Mouse (Mus musculus): ENCODE measurements around the gene Lgals2.
A peak's percentile ranks its signal among the peaks of the same experiment; 100 is the strongest.

Lgals2 gene

DNA sequence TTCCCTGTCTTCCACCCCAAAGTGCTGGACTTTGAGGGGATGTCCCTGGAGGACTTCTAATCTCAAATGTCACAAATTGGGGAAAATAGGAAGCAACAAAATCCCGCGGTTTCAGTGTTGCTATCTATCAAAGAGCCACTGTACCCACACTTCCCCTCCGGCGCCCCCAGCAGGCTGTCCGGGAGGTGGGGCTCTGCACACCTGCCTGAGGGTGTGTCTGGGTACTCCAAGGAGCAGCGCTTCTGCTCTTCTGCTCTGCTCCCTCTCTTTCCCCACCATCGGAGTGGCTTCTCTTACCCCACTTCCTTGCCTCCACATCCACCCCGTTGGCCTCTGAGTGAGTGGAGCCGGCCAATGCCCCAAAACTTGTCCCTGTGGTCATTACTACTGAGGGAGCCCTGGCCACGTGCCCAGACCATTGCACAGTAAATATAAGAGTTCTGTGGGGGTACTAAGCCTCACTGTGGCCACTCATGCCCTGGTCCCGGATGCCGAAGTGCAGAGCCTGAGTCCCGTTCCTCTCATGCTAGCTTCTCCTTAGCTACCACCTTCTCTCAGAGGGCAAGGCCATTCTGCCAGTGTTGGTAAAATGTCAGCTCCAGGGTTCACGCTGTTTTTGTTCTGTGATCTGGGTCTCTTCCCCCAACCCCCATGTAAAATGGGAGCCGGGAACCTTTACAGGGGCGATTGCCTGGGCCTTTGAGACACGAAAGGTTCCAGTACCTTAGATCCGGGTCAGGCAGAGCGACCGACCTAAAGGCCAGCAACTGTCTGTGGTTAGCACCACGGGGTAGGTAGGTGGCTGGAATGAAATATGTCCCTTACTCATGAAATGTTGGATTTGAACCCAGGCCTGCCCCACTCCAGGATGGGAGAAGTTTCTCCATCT lies 11.5 kb downstream of the Lgals2 start:
- no peak for DNase-seq (ENCODE audit: low spot score in 2 of 2)

DNA sequence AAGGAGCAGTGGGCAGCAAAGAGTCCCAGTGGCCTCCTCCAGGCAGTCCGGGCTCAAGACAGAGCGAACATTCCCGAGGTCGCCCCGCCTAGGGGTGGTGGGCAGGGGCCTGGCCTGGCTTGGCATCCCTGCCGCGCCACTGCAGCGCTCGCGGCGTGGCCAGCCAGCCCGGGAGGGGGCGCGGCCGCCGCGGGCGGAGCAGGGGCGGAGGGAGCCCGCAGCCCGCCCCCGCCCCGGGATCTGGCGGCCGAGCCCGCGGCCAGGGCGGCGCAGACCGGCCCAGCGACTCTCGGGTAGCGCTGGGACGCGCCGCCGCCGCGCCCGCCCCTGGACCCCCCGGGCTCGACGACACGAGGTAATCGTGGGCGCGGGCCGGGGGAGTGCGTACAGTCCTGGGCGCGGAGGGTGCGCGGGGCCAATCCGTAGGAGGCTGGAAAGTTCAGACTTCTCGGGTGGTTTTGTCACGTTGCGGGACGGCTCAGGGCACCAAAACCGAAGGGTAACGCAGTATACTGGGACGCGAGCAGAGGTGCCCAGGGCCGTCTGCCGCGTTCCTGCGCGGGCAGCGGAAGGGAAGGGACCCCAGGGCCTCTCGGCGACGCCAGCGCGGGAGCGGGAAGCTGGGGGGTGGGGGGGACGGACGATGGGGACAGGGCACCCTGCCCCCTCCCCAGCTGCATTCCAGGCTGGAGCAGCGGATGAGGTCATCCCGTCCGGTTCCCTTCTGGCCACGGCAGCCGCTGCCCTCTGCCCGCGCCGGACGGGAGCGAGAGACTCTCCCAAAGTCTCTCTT lies 12.8 kb downstream of the Lgals2 start, which contains the start of gene Cdc42ep1:
Gene Cdc42ep1, plus strand, starts transcription at position 254 of the 793 bp plus-strand sequence.
- DNase-seq (ENCODE audit: low spot score in 2 of 2) = peak in 1 of 2 experiments; percentile 68

DNA sequence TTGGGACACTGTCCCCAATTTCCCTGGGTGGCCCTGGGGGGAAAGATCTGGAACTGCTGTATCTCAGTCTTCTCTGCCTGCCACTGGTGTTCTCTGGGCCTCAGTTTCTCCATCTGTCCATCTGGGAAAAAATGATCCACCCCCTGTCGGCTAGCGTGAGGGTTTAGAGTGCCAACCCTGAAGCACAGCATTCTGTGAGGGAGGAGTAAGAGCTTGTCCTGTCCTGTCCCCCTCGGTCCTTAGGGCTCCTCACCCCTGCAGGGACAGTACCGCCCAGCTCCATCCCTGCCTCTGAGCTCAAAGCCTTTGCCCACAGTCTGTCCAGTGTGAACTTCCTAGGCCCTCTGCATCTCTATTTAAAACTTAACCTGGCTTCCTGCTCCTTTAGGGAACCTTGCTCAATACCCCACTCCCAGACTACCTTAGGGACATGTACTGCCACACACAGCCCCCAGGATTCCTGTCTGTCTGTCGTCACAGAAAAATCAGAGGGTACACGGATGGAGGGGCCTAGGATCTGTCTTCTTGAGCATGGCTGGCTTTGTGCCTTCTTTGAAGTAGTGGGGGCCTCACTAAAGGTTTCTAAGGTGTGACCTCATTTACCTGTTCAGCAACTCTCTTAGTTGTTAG lies 14.1 kb downstream of the Lgals2 start:
- no peak for DNase-seq (ENCODE audit: low spot score in 2 of 2)

DNA sequence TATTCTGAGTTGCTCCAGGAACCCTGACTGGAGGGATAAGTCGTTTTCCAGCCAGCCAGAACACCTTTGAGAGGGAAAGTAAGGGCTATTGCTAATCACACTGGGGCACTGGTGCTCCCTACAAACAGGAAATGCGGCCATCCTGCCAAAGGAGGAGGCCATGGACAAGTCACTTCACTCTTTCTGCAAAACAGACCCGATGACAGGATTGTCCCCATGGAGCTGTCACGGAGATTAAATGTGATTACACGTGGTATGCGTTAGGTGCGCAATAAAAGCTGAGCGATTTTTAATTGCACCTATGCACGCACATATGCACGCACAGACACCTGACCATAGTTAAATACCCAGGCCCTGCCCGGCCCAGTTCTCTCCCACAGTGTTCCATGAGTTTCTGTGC lies 14.6 kb downstream of the Lgals2 start:
- DNase-seq (ENCODE audit: low spot score in 2 of 2) = no peak

DNA sequence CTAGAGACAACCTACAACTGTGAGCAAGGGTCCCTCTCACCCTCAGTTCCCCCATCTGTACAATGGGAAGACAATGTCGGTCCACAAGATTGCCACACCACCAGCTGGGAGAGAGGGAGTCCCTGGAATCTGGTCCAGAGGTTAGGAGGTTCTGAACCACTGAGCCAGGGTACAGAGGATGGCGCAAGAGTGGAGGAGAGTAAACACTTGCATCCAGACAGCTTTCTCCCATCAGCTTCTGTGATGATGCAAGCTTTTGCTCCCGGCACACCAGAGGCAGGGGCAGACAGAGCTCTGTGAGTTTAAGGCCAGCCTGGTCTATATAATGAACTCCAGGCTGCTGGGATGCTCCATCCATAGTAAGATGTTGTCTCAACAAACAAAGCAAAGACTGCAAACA lies 15.1 kb downstream of the Lgals2 start:
- no peak for DNase-seq (ENCODE audit: low spot score in 2 of 2)

DNA sequence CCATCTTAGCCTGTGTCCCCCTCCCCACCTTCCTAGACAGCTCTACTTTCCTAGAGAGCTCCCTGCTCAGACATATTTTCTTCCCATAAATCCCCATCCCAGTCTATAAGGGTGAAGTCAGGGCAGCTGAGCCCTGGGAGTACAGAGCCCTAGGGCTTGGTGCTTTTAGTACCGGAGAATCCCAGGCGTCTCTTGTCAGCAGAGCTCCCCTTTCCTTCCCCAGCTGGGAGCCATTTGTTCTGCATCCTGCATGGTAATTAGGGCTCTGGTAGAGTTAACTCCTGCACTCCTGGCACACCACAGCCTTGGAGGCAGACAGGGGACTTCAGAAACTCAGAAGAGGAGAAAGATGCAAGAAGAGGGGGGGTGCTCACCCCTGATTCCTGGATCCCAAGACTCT lies 15.6 kb downstream of the Lgals2 start:
- DNase-seq (ENCODE audit: low spot score in 2 of 2) = no peak

DNA sequence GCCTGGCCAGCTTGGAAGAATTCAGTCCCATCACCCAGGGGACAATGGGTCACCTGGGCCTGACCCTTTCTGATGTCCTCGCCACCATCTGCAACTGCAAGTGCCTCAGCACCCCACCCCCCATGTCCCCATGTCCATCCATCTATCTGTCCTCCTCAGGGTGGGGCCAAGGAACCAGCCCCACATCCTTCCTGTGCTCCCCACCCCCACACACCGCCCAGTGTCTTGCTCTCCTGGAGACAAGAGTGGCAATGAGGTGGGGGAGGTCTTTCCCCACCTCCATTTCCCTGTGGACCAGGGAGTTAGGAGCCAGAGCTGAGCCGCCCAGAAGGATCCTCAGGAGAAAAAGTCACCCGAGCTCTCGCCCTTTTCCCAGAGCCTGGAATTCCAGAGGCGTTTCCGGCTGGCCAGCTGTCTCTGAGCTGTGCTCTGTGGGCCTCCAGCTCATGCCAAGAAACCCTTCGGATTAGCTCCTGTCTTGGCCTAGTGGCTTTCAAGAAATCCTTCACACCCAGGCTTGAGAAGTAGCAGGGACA lies 19.2 kb downstream of the Lgals2 start:
- DNase-seq (ENCODE audit: low spot score in 2 of 2) = no peak

DNA sequence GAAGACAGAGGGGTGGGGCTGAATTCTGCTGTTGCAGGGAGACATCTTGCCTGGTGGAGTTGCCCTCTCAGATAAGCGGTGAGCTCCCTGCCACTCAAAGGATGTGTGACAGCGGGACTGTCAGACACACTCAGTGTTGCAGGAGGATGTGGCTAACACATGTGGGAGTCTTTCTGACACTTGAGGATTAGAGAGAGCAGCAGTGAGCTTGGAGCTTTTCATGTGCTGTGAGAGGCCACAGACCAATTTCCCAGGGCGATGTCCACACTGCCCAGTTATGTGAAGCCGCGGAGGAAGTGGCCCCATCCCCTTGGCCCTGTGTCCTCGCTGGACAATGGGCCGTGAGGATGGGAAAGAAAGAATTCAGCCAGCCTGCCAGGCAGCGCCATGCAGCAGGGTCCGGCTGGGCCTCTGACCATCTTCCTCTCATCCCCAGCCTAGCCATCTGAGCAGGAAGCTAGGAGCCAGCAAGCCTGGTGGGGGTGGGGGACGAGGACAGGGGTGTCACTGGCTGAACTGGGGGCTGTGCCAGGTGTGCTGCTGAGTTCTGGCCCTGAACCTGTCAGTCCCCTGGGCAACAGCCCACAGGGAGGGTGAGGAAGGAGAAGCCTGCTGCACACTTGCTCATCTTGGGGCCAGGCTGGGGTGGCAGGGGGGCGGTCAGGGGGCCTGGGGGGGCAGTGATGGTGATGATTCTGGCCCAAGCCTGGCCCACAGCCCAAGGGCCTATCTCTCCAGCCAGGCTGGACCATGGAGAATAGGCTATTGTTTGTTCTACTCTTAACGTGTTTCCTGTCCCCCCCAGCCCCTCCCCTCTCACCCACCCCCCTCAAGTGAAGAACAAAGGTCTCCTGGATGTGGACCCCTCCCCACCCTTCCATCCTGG lies 19.9 kb downstream of the Lgals2 start:
- no peak for DNase-seq (ENCODE audit: low spot score in 2 of 2)

DNA sequence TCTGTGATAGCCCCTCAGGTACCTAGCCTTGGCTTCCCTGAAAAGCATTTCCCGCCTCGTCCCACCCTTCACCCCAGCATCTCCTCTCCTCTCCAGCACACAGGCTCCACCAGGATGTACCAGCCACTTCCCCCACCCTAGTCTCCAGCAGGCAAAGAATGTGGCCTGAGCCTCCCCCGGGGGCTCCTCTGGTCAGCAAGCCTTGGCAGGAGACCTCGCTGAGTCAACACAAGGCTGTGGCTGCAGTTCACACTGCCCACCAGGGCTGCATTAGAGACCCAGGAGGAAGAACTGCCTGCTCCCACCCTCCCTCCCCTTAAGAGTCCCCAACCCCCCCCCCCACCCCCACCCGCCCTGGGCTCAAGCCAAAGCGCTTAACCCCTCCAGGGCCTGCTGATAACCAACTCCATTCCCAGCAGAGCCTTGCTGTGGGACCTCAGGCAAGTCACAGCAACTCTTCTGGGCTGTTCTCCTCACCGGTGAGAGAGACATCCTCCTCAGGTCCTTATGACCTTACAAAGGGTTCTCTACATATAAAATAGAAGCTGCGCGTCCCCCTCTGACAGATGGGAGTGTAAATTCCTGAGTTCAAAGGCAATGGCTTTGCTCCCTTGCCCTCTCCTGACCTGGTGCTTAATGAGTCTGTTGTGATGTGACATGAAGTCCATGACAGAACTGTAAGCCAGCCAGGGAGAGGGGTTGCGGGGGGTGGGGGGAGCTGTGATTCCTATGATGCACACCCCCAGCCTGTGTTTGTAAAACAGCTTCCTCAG lies 20.9 kb downstream of the Lgals2 start:
- no peak for DNase-seq (ENCODE audit: low spot score in 2 of 2)

DNA sequence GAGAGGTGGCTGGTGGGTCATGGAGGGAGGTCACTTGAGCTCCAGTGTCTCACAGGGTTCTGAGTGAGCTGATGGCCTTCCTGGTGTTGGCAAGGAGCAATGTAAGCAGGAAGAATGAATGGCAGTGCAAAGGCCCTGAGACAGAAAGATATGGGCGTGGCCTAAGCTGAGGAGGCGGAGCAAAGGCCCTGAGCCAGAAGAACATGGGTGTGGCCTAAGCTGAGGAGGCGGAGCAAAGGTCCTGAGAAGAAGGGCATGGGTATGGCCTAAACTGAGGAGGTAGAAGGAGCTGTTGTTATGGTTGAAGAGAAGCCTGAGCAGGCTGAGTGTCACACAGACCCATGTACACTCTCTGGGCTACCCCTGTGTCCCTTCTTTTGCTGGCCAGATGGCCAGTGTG lies 21.7 kb downstream of the Lgals2 start:
- DNase-seq (ENCODE audit: low spot score in 2 of 2) = no peak

DNA sequence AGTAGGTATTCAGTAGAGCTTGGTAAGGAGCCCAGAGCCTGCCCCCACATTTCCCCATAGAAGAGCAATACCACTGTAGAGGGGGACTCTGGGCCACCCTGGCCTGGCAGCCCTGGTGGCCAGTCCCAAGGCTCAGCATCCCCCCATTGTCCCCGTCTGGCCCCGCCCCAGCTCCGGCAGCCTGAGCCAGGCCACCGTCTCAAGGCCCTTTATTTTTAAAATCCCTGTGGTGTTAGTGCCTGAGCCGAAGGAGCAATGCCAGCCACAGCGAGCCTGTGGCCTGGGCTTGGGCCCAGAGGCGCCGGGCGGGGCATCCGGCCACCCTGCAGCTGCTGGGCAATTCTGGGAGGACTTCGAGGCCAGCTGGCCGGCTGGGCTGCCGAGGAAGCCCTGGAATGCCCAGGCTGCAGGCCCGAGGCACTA lies 22.6 kb downstream of the Lgals2 start:
- DNase-seq (ENCODE audit: low spot score in 2 of 2) = peak in 1 of 2 experiments; percentile 76

DNA sequence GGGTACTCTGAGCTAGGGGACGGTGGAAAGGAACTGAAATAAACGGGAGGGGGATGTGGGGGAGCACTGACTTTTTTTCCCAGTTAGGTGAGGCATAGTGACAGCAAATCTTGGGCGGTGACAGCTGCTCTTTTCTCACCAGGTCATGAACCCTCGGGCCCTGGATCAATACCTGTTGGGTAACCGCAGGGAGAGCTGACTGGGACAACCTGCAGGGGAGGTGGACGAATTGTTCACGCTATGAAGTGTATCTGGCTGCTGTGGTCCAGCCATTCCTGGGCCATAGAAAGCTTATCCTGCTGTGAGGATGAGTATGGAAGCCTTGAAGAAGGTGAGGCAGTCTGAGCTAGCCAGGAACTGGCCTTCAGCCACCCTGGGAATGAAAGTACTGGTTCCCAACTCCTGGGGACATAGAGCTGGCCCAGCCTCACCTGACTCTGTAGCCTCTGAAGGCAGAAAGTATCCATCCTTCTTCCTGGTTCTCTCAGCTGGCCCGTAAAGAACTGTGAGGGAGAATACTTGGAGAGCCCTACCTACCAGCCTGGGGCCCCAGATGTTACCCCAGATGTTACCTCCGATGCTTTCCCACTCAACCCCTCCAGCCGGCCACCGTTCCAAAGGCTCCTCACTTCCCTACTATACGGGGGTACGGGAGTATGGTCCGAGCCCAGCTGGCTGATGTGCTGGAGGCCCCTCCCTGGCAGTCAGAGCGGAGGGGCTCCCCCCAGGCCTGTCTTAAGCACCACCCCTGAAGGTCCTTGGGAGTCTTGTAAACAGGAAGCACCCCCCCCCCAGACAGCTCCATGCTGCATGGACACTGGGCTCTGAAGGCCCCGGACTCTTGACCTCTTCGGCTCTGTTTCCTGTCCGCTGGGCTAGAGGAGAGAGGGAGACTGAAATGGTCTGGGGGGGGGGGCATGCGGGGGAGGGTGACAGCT lies 23.3 kb downstream of the Lgals2 start:
- DNase-seq (ENCODE audit: low spot score in 2 of 2) = no peak

DNA sequence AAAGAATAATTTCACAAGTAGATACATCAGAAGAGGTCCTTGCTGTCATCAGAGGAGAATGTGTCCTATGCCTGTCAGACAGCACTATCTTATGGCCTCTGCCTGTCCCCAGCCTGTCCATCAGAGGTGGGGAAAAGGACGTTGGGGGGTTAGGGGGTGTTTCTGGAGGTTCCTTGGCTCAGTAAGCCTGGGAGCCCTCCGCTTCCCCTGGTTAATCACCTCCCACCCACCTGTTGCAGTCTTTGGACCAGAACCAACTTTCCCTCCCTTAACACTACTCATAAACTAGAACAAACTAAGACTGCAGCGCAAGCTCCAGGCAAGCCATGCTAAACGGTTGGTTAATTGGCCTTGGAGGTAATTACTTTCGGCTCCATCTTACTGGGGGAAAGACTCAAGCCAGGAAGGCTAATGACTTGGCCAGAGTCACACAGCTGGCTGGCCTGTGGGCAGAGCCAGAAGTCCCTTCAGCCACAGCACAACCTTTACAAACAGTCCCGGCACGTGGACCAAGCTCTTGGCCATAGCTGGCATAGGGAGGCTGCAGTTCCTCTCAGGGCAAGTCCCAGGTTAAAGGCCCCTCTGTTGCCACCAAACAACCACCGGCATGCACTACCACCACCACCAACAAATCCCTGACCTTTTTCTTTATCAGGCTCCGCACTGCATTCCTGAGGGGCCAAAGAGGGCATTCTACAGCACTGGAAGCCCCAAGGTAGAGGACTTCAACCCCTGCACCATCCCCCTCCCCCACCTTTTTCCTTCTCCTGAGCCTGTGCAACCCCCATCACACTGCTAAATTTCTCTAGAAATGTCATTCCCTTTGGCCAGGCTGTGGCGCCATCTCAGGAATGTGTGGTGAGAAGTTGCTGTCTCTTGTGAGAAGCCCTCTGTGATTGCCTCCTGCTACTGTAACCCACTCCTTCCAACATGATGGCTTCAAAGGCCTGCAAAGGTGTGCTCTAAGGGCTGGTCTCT lies 24.3 kb downstream of the Lgals2 start:
- no peak for DNase-seq (ENCODE audit: low spot score in 2 of 2)

DNA sequence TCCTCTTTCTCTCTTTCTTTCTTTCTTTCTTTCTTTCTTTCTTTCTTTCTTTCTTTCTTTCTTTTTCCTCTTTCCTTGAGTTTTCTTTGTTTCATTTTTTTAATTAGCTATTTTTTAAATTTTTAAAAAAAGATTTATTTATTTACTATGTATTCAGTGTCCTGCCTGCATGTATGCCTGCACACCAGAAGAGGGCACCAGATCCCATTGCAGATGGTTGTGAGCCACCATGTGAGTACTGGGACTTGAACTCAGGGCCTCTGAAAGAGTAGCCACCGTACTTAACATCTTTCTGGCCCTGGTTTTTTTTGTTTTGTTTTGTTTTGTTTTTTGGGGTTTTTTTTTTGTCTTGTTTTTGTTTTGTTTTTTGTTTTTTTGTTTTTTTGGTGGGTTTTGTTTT lies 25.7 kb downstream of the Lgals2 start:
- DNase-seq (ENCODE audit: low spot score in 2 of 2) = no peak

DNA sequence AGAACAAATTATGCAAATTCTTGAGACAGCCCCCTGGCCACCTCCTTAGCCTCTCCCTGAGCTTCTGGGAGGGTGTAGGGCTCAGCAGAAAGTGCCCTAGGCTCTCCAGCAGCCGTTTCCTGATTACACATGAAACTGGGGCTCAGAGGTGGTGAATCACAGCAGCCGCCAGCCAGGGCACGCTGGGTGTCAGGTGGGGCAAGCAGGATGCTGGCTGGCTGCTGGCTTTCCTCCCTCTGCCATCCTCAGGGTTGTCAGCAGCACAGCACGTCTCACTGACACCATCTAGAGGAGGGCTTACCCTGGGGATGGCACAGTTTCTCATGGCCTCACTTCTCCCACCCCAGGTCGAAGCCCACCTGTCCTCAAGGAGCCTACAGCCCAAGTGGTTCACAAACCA lies 27.0 kb downstream of the Lgals2 start:
- no peak for DNase-seq (ENCODE audit: low spot score in 2 of 2)

DNA sequence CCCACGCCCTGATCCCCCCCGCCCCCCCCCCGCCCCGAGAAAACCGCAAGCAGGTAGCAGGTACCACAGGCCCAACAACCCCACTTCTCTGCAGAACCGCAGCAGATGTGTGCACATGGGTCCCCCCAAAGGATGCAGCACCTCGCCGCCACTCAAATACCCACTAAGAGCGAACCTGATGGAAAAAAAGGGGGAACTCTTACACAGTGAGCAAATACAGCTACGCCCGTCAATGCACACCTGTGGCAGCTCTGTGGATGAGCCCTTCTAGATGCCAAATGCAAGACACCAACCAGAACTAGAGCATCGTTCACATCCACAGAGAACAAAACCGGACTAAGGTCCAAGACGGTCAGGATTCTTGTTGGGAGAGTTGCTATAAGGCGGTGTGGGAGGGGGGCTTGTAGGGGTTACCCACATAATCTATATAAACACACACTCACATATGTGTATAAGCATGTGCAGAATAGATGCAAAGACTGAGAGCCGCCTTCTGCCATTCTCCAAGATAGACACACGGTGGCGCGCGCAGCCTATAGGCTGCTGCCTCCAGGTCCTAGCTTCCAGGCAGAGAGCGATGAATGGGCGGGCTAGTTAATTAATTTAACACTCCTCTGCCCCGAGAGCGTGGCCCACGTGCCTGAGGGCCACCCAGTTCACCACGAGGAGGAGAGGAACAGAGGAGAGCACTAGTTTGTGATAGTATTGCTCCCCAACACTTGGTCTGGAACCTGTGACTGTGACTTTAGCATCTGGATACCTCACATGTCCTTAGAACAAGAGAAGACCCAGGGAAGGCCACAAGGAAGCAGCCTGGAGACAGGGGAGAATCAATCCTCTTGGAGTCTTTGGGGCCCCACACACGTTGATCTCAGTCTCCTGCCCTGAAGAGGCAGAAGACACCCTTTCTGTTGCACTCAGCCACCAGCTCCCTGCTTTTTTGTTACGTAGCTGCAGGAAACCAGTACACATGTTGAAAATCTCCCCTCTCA lies 28.8 kb downstream of the Lgals2 start:
- DNase-seq (ENCODE audit: low spot score in 2 of 2) = no peak

DNA sequence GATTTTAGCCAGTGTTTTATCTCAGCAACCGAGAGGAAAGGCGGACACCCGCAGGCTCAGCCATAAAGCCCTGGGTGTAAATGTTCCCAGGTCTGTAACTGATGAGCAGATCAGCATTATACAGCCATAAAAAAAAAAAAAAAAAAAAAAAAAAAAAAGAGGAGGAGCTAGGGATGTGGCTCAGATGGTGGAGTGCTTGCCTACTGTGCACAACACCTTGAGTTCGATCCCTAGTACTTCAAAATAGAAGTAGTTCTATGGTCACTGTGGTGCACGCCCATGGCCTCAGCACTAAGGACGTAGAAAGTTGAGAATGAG lies 39.3 kb downstream of the Lgals2 start:
- no peak for DNase-seq (ENCODE audit: low spot score in 2 of 2)
